Mouse (Mus musculus): ENCODE results near the gene Tmsb4x.

Tmsb4x gene

GRCm38 (mm10) chrX:167179961-167180642 lies 29.0 kb downstream of the Tmsb4x start:
- DNase-seq (ENCODE audit: low spot score in 2 of 2) = no peak

GRCm38 (mm10) chrX:167179549-167179948 lies 29.6 kb downstream of the Tmsb4x start:
- no peak for DNase-seq (ENCODE audit: low spot score in 2 of 2)

- no peak for DNase-seq (ENCODE audit: low spot score in 2 of 2)
Measured at GRCm38 (mm10) chrX:167175319-167175718, 33.8 kb downstream of the Tmsb4x start.

DNA sequence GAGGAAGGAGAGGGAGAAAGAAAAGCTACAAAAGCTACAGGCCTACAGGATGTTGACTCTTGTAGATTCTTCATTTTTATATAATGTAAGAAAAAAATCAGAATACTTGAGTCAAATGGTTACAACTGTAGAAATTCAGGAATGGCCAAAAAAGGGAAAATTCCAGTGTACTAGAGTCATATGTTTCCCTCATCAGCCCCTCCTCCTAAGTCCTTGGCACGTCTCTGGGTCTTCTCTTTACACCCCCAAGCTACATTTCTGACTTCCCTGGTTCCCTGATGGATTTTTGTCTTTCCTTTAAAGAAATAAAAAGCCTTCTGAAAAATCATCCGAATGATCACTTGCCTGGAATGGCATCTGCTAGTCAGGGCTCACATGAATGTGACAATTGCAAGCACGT lies 34.8 kb downstream of the Tmsb4x start:
- no peak for DNase-seq (ENCODE audit: low spot score in 2 of 2)

GRCm38 (mm10) chrX:167172256-167172655 lies 36.9 kb downstream of the Tmsb4x start:
- DNase-seq (ENCODE audit: low spot score in 2 of 2) = no peak

DNA sequence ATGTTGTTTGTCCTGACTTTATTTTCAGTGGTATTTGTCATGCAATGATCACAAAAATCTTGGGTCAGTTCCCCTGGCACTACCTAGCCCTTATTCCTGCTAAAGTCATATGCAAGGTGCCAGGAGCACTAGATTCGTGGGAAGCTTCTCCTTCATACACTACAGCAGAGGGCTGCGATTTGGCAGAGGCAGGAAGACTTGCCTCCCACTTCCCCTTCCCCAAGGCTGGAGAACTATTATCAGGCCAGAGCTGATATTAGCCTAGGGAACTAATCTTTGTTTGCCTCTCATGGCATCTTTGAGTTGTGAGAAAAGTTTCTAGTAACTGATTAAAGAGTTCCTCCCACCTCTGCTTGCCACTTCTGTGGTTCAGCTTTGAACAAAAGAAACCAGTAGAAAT lies 37.8 kb downstream of the Tmsb4x start:
- DNase-seq (ENCODE audit: low spot score in 2 of 2) = no peak

- DNase-seq (ENCODE audit: low spot score in 2 of 2) = no peak
Measured at GRCm38 (mm10) chrX:167167282-167167681, 41.8 kb downstream of the Tmsb4x start.

DNA sequence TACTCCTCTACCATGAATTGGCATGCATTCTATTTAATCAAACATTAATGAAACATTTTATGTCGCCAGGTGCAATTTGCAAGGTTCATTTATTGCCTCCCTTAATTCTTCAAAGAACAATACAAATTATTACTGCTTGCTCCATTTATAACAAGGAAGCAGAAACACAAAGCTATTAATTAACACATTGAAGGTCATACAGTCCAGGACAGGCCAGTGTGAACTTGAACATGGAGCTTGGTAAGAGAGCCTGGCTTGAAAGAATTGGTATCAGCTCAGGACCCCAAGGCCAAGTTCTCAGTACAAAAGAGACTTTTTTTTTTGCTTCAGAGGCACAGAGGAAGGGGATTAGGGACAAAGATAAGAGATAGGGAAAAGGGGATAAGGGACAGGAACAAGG lies 43.1 kb downstream of the Tmsb4x start:
- no peak for DNase-seq (ENCODE audit: low spot score in 2 of 2)

DNA sequence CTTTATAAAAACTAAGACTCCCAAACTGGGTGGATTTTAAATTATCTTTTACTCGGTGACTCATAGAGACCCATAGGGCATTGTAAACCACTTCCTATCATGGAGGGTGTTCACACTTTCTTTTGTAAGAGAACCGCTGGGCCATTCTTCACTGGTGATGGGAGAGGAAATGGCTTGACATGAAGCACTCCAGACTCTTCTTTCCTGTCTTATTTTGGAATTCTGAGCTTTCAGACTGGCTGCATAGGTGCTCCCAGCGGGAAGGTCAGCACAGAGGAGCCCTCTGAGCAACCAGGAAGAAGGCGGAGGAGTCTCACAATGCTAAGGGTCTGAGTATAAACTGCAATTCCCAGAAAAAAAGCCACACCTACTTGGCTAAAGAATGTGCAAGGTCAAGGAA lies 51.4 kb downstream of the Tmsb4x start:
- no peak for DNase-seq (ENCODE audit: low spot score in 2 of 2)
